Mouse (Mus musculus) left cerebral cortex, postnatal 14 days (tissue): ENCODE data around the gene Hccs. TPM values are rescaled to one million over a fixed set of nuclear protein-coding genes. Genes with fewer than 3 reads are reported as not detected.

Experiments
- DNase-seq, 2 experiments: peaks; one replicate each; pipeline ENCODE4 v3.0.0; 2021 to 2022; ENCODE audit warnings: low spot score in 2 of 2, mixed read lengths in 1 of 2
- intact Hi-C: fragments of 180-260 bp; cut with DNase I; formaldehyde crosslinking; loops from one replicate; pipeline ENCODE4 v1.15.1; 2025
- total RNA-seq, 2 experiments: library from RNA; stranded (reverse); gene quantifications; 2 replicates each; pipeline ENCODE4 v1.2.3; 2021

The Hccs gene
- total RNA-seq, 2 experiments from 2014 or later = 30.4 to 34.6 TPM

DNA sequence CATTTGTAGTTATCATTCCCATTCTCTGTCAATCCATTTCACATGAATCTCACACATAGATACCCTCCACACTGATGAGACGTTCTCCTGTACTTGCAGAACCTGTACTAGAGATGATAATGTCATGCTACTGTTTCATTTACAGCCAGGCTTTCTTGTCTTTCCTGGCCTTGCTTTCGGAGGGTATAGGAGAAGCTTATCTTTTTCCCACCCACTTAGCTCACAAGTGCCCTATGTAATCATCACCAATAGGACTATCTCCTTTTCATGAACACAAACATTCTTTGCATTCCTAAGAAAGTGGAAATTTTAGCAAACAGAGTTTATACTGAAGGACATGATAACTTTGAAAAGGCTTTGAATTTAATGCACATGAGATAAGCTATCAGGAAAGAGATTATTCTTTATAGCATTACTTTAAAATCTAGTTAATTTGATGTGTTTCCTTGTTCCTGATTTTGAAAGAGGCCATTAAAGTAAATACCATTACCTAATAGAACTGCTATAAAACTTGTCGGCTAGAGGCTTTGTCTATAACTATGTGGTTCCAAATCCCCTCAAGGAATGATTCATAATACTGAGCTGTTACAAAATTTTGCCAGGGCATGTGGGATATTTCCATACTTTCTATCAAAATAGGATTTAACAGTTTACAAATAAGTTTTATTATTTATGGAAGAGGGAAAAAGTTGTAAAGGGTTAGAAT lies 97.7 kb downstream of the Hccs start:
- DNase-seq = no peak
- intact Hi-C loops = no loop called here

DNA sequence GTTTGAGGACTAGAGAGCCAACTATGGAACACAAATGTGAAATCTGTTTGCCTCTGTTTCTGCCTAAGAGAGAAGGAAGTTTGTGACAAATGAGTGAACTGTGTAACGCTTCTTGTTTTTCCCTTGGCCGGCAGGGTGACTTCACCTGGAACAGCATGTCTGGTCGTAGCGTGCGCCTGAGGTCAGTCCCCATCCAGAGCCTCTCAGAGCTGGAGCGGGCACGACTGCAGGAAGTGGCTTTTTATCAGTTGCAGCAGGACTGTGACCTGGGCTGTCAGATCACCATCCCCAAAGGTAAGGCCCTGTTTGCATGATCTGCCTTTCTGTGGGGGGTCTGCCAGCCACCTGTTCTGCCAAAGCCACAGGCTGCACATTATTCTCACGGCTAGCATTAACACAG lies 100.1 kb downstream of the Hccs start:
- intact Hi-C loops = no loop called here
- DNase-seq = no peak

DNA sequence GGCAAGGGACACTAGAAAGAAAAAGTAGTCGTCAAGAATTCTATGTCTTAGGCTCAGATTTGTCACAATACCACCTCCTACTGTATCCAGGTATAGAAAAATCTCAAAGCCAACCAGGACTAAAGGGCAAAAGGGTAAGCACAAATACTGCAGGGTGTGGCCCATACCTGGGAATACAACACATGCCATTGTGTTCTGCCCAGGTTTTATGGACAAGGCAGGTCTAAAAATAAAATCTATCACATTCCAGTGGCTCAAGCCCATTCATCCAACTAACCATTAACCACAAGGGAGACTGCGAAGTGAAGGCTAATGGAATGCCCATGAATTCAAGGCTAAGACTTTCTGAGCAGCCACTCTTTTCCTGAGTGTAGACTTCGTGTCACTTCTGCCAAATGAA lies 110.2 kb downstream of the Hccs start:
- intact Hi-C loops = no loop called here
- no peak for DNase-seq

Other genes with a start within 250 kb of the Hccs start
- gene Amelx, start 133.2 kb downstream of the Hccs start, total RNA-seq = not detected